Mouse (Mus musculus) liver, adult (tissue): Measurements from ENCODE around the gene Gpr137c.
A peak's percentile ranks its signal among the peaks of the same experiment; 100 is the strongest.

Experiments used
- GATA4 ChIP-seq: IDR thresholded peaks from 2 replicates; pipeline ENCODE4 v1.6.1; 2014; ENCODE audit warnings: mild to moderate bottlenecking, low read length; ENCODE audit not compliant: insufficient replicate concordance

The Gpr137c gene

GRCm38 (mm10) chr14:45320111-45320510 lies 100.6 kb downstream of the Gpr137c start:
- TF ChIP-seq GATA4: no peak

GRCm38 (mm10) chr14:45321067-45321466 lies 101.5 kb downstream of the Gpr137c start:
- TF ChIP-seq GATA4: no peak

- TF ChIP-seq GATA4: no peak
Observed at GRCm38 (mm10) chr14:45321622-45322021, 102.1 kb downstream of the Gpr137c start.

- TF ChIP-seq GATA4: no peak
Observed at GRCm38 (mm10) chr14:45322450-45322849, 102.9 kb downstream of the Gpr137c start.

GRCm38 (mm10) chr14:45323320-45323719 lies 103.8 kb downstream of the Gpr137c start:
- TF ChIP-seq GATA4: no peak

- TF ChIP-seq GATA4: no peak
Observed at GRCm38 (mm10) chr14:45325471-45325870, 106.0 kb downstream of the Gpr137c start.

GRCm38 (mm10) chr14:45328072-45328713 lies 108.7 kb downstream of the Gpr137c start:
- TF ChIP-seq GATA4: no peak

- TF ChIP-seq GATA4: no peak
Observed at GRCm38 (mm10) chr14:45329018-45329588, 109.6 kb downstream of the Gpr137c start.

- TF ChIP-seq GATA4: peak; percentile 93; the same call in 1 of the 2 replicates
Observed at GRCm38 (mm10) chr14:45329589-45330181, 110.2 kb downstream of the Gpr137c start, which contains the start of gene Psmc6. Gene Psmc6 (plus strand): TSS chr14:45329788.
